Mouse (Mus musculus): ENCODE measurements around the gene A630095E13Rik.
"Not testable (repeated sequence)": the region's sequence is repeated elsewhere in the genome, so short reads cannot be mapped to it uniquely, and the experiment has no call there.

Gene A630095E13Rik

DNA sequence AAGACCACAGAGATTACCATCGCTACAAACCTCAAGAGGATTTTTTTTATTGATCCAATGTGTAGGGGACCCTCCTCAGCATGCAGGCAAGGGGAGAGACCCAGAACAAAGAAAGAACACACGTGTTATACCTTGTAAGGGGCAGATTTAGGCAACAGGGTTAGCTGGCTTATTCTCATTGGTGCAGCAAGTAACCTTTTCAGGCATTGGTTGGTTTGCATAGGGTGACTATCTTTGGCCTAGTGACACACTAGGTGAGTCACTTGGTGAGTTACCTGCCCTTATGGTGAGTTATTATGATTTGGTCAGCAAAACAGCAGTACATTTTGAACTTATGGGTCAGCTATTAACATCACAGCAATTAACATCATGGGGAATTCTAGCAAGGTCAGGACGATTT lies at the start of gene A630095E13Rik:
Gene A630095E13Rik, minus strand, starts transcription at position 101 of the 400 bp plus-strand sequence.
- DNase-seq (ENCODE audit: low read depth): not testable (repeated sequence)

DNA sequence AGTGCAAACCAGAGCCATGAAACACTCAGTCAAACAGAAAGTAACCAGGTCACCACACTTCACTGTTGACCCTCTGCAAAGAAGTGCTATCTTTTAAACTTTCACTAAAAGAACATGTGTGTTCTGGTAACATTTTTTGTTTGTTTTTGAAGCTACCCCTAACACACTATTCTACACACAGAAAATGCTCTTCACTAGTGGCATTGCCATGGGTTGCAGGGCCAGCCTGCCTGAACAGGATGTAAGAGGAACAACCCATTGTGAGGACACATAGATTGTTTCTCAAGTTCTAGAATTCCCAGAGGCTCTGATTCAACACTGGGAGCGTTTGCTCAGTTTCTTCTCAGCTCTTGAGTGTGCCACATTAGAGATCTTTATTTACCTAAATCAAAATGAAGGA lies 49.7 kb upstream of the A630095E13Rik start, which contains the start of gene Acrv1:
Gene Acrv1, plus strand, starts transcription at position 301 of the 400 bp plus-strand sequence.
- no peak for DNase-seq (ENCODE audit: low read depth)

DNA sequence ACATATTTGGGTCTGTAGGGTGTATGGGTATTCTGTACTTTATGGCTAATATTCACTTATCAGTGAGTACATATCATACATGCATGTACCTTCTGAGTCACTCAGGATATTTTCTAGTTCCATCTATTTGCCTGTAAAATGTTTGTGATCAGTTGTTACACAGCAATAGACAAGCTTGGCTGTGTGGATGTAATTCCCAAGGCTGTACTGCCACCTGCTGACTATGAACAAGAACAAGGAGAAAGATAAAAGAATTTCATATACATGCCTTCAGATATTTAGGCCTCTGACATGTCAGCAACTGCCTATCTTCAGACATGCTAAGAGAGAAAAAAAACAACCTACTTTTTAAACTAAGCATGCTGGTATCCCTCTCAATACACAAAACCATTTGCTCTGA lies 44.2 kb upstream of the A630095E13Rik start:
- DNase-seq (ENCODE audit: low read depth): no peak

DNA sequence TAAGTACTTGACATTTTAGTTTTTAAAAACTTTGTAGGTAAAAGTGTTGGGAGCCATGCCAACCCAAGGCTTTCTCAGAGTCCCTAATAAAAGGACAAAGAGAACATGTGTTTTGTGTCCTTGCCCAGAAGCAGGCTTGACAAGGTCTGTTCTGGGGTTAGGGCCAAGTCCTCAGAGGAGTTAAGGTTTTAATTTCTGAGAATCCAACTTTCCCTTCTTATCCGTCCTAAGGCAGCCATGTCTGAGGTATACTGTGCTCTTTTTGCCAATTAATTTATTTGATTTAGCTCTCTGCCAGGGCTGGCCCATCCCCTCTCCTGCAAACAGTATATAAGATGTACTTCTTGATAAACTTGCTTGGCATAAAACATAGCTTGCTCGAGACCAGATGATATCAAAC lies 38.2 kb upstream of the A630095E13Rik start:
- DNase-seq (ENCODE audit: low read depth): no peak

Data from fibroblast of lung, adult 2 months (primary cell).